Mouse (Mus musculus) CH12.LX (cell line): ENCODE measurements at regions not wholly inside any gene's neighbourhood (a gene's known extent, or its start where the extent isn't known, plus 50 kb on each side); places are given as distances from the start of the nearest gene placed in this dataset.

Experiments
- BHLHE40 ChIP-seq: IDR thresholded peaks from 2 replicates; pipeline ENCODE4 v1.6.1; 2011; ENCODE audit warnings: mild to moderate bottlenecking, low read depth, low read length, improper control_type of control experiment
- CHD1 ChIP-seq: IDR thresholded peaks from 2 replicates; pipeline ENCODE4 v1.6.1; 2012; ENCODE audit warnings: low read depth, low read length, improper control_type of control experiment, inconsistent platforms
- CTCF ChIP-seq, 2 experiments: IDR thresholded peaks in 1 of 2; conservative IDR thresholded peaks in 1 of 2; 2 replicates each; pipeline ENCODE4 v1.5.1; 2011 to 2012; ENCODE audit warnings: low read depth in 2 of 2, low read length in 2 of 2, improper control_type of control experiment in 1 of 2, inconsistent platforms in 1 of 2, mild to moderate bottlenecking in 1 of 2, moderate library complexity in 1 of 2
- EP300 ChIP-seq: IDR thresholded peaks from 2 replicates; pipeline ENCODE4 v1.6.1; 2011; ENCODE audit warnings: low read length, improper control_type of control experiment
- MAX ChIP-seq: IDR thresholded peaks from 2 replicates; pipeline ENCODE4 v1.6.1; 2011; ENCODE audit warnings: low read length, improper control_type of control experiment
- MXI1 ChIP-seq: IDR thresholded peaks from 2 replicates; pipeline ENCODE4 v1.6.1; 2011; ENCODE audit warnings: mild to moderate bottlenecking, low read depth, low read length, improper control_type of control experiment
- POLR2A ChIP-seq: IDR thresholded peaks from 2 replicates; pipeline ENCODE4 v1.6.1; 2011; ENCODE audit warnings: low read depth, mild to moderate bottlenecking, improper control_type of control experiment, low read length
- RCOR1 ChIP-seq: conservative IDR thresholded peaks from 2 replicates; pipeline ENCODE4 v1.6.1; 2012; ENCODE audit warnings: low read depth, mild to moderate bottlenecking, inconsistent platforms, low read length, improper control_type of control experiment
- SIN3A ChIP-seq: IDR thresholded peaks from 2 replicates; pipeline ENCODE4 v1.6.1; 2012; ENCODE audit warnings: low read length, improper control_type of control experiment, inconsistent platforms
- ZMIZ1 ChIP-seq: IDR thresholded peaks from 2 replicates; pipeline ENCODE4 v1.6.1; 2012; ENCODE audit warnings: low read depth, mild to moderate bottlenecking, inconsistent platforms, low read length, improper control_type of control experiment

GRCm38 (mm10) chr7:95255699-95256098 is 915.3 kb upstream of the Tenm4 start:
- TF ChIP-seq ZMIZ1 (no peak), RCOR1 (no peak), BHLHE40 (no peak), SIN3A (no peak), CHD1 (no peak), EP300 (no peak), CTCF (conservative IDR thresholded peaks at IDR 0.05 in 1 of 2, IDR thresholded peaks at IDR 0.05 in 1 of 2; ENCODE audit: low read depth in 2 of 2, low read length in 2 of 2) (no peak), POLR2A (no peak), MXI1 (no peak), MAX (no peak)
